ENCODE assay signal across 8 mouse cellular contexts in genomic region chr8:8994008-8994407, GRCm38 (mm10).
DNase-seq lines count a peak whose midpoint lies in the region; ATAC-seq and TF ChIP-seq lines count a peak whose summit lies in the region.

No protein-coding gene starts in this region.

- peak overlapping the region; percentile 76 for H3K27ac ChIP-seq in heart, embryonic 15.5 days
- H3K27ac ChIP-seq in embryonic facial prominence, embryonic 12.5 days: no peak overlapping the region
- H3K27ac ChIP-seq in hindbrain, embryonic 16.5 days (ENCODE audit: low read depth, low read length): peak overlapping the region; percentile 67; the same call in 1 of the 2 replicates
- H3K27ac ChIP-seq in midbrain, postnatal 0 days (ENCODE audit: low read depth, low read length): no peak overlapping the region; the same call in 1 of the 2 replicates

- peak overlapping the region; percentile 53 for H3K4me2 ChIP-seq in heart, embryonic 15.5 days
- H3K4me2 ChIP-seq in embryonic facial prominence, embryonic 12.5 days (replicated peaks): peak overlapping the region; percentile 59; the same call in 1 of the 2 replicates
- H3K4me2 ChIP-seq in hindbrain, embryonic 16.5 days (ENCODE audit: low read length): peak overlapping the region; percentile 74
- peak overlapping the region; percentile 66 for H3K4me2 ChIP-seq in midbrain, postnatal 0 days (ENCODE audit: low read depth, low read length, poor library complexity, severe bottlenecking)

- no peaks in the 10 kb centered on the region for H3K27me3 ChIP-seq in heart, embryonic 15.5 days
- H3K27me3 ChIP-seq in embryonic facial prominence, embryonic 12.5 days: no peaks in the 10 kb centered on the region
- no peaks in the 10 kb centered on the region for H3K27me3 ChIP-seq in hindbrain, embryonic 16.5 days (replicated peaks; ENCODE audit: control insufficient read depth, insufficient read depth, low read length)
- no peaks in the 10 kb centered on the region for H3K27me3 ChIP-seq in midbrain, postnatal 0 days (ENCODE audit: insufficient read depth, low read length)

- no peak for ATAC-seq in heart, embryonic 15.5 days (replicated peaks; ENCODE audit: insufficient number of reproducible peaks, insufficient read depth, low FRiP score, low read depth)
- ATAC-seq in embryonic facial prominence, embryonic 12.5 days (ENCODE audit: insufficient number of reproducible peaks, insufficient read depth, low FRiP score, low TSS enrichment): no peak
- peak; percentile 37 for ATAC-seq in hindbrain, embryonic 16.5 days
- no peak for ATAC-seq in midbrain, postnatal 0 days (ENCODE audit: low FRiP score)

- 41% methylated on average over 7 of the region's 7 CpGs for WGBS in heart, embryonic 15.5 days
- 13% methylated on average over 7 of the region's 7 CpGs for WGBS in embryonic facial prominence, embryonic 12.5 days
- 6% methylated on average over 7 of the region's 7 CpGs for WGBS in hindbrain, embryonic 16.5 days
- WGBS in midbrain, postnatal 0 days: 11% methylated on average over 7 of the region's 7 CpGs

- no peaks in the 10 kb centered on the region for H3K9me3 ChIP-seq in heart, embryonic 15.5 days (replicated peaks)
- H3K9me3 ChIP-seq in embryonic facial prominence, embryonic 12.5 days: no peaks in the 10 kb centered on the region
- H3K9me3 ChIP-seq in hindbrain, embryonic 16.5 days (ENCODE audit: control insufficient read depth, low read length): no peaks in the 10 kb centered on the region
- no peaks in the 10 kb centered on the region for H3K9me3 ChIP-seq in midbrain, postnatal 0 days (ENCODE audit: low read length)

- H3K36me3 ChIP-seq in heart, embryonic 15.5 days: no peaks in the 10 kb centered on the region
- H3K36me3 ChIP-seq in embryonic facial prominence, embryonic 12.5 days: no peaks in the 10 kb centered on the region
- no peaks in the 10 kb centered on the region for H3K36me3 ChIP-seq in hindbrain, embryonic 16.5 days (ENCODE audit: control insufficient read depth, insufficient read depth, low read length)
- no peaks in the 10 kb centered on the region for H3K36me3 ChIP-seq in midbrain, postnatal 0 days (ENCODE audit: insufficient read depth, low read length)

- H3K4me1 ChIP-seq in heart, embryonic 15.5 days (replicated peaks): peaks cover 41% of the 10 kb centered on the region
- peaks cover 34% of the 10 kb centered on the region for H3K4me1 ChIP-seq in embryonic facial prominence, embryonic 12.5 days
- H3K4me1 ChIP-seq in hindbrain, embryonic 16.5 days (ENCODE audit: control insufficient read depth, insufficient read depth, low read depth, low read length): peaks cover 28% of the 10 kb centered on the region
- H3K4me1 ChIP-seq in midbrain, postnatal 0 days (ENCODE audit: insufficient read depth, low read length): peaks cover 16% of the 10 kb centered on the region

- no peak overlapping the region for H3K4me3 ChIP-seq in heart, embryonic 15.5 days
- no peak overlapping the region for H3K4me3 ChIP-seq in embryonic facial prominence, embryonic 12.5 days
- H3K4me3 ChIP-seq in hindbrain, embryonic 16.5 days (ENCODE audit: low read length): no peak overlapping the region; the same call in 1 of the 2 replicates
- H3K4me3 ChIP-seq in midbrain, postnatal 0 days (ENCODE audit: low read depth, low read length): peak overlapping the region; percentile 36; the same call in 1 of the 2 replicates

- TF ChIP-seq CTCF in midbrain, postnatal 0 days (IDR thresholded peaks at IDR 0.05): no peak

- no peak overlapping the region for H3K9ac ChIP-seq in heart, embryonic 15.5 days
- no peak overlapping the region for H3K9ac ChIP-seq in embryonic facial prominence, embryonic 12.5 days
- H3K9ac ChIP-seq in hindbrain, embryonic 16.5 days (ENCODE audit: low read depth, low read length): no peak overlapping the region
- 0 out of 2 replicates have a peak overlapping the region, but pooled peaks have one; percentile 33 for H3K9ac ChIP-seq in midbrain, postnatal 0 days (replicated peaks; ENCODE audit: low read length, poor library complexity, severe bottlenecking)

- DNase-seq in heart, adult 8-10 months (ENCODE audit: low spot score): no peak
- DNase-seq in midbrain, postnatal 0 days (ENCODE audit: low spot score): no peak
- DNase-seq in urinary bladder, postnatal 14 days (ENCODE audit: low spot score): no peak
- DNase-seq in cerebellum, adult 9-11 months: no peak
- DNase-seq in cerebellum, adult 11-12 months: no peak

Comparison
In these comparisons a context has a peak if more than half of its experiments do, and no peak if none do; other contexts are left out.
1. H3K27ac ChIP-seq: peak in heart, embryonic 15.5 days (single experiment) and hindbrain, embryonic 16.5 days (single experiment); none in embryonic facial prominence, embryonic 12.5 days (single experiment) and midbrain, postnatal 0 days (single experiment).
2. Peak in every context shown above with its lines, with median percentiles within 50 percentile points of each other: H3K4me2 ChIP-seq.